Mouse (Mus musculus) neutrophil, adult 65 days (primary cell): ENCODE data around the gene Slc45a3. TPM values are rescaled to one million over a fixed set of nuclear protein-coding genes. Genes with fewer than 3 reads are reported as not detected.

Experiments used
- total RNA-seq: library from RNA; stranded (reverse); gene quantifications from 2 replicates; pipeline ENCODE4 v1.2.4, GENCODE M21; 2023

Gene Slc45a3
- total RNA-seq: 0.13 TPM in 1 of 2 replicates, not detected in the other

GRCm38 (mm10) chr1:131962606-131963084 is at the start of gene Slc45a3:
Gene Slc45a3, plus strand, starts transcription at chr1:131962967.

GRCm38 (mm10) chr1:132007282-132007815 is 44.6 kb downstream of the Slc45a3 start, which contains the start of gene Elk4:
Gene Elk4, plus strand, starts transcription at chr1:132007607.

Other genes with a start within 250 kb of the Slc45a3 start
- gene Slc26a9, start 218.9 kb upstream of the Slc45a3 start, total RNA-seq: 0.47 TPM in 1 of 2 replicates, not detected in the other
- 0.16 TPM in 1 of 2 replicates, not detected in the other for gene Pm20d1, start 165.6 kb upstream of the Slc45a3 start, total RNA-seq
- gene Slc41a1, start 135.5 kb upstream of the Slc45a3 start, total RNA-seq: 3.3 and 3.7 TPM in 2 replicates
- gene Rab29, start 95.7 kb upstream of the Slc45a3 start, total RNA-seq: 16.2 and 16.4 TPM in 2 replicates
- gene Nucks1, start 52.4 kb upstream of the Slc45a3 start, total RNA-seq: 56.8 and 68.6 TPM in 2 replicates
- gene Elk4, start 44.6 kb downstream of the Slc45a3 start, total RNA-seq: 115 and 157 TPM in 2 replicates
- not detected in 2 replicates for gene Mfsd4a, start 105.1 kb downstream of the Slc45a3 start, total RNA-seq
- gene Cdk18, start 176.7 kb downstream of the Slc45a3 start, total RNA-seq: 1.2 and 1.3 TPM in 2 replicates
- gene Lemd1, start 228.5 kb downstream of the Slc45a3 start, total RNA-seq: not detected in 2 replicates
- not detected in 2 replicates for gene AC124108.1, start 228.5 kb downstream of the Slc45a3 start, total RNA-seq